Mouse (Mus musculus): ENCODE measurements around the gene Fam166b. TPM values are rescaled to one million over a fixed set of nuclear protein-coding genes. Genes with fewer than 3 reads are reported as not detected.
A peak's percentile ranks its signal among the peaks of the same experiment; 100 is the strongest.

Gene Fam166b
- polyA plus RNA-seq, 1 experiment from 2014 or later = 0.50 TPM

GRCm38 (mm10) chr4:43456470-43456869, 27.5 kb upstream of the Fam166b start:
- H3K27me3 ChIP-seq (ENCODE audit: insufficient read depth, low read length) = no peaks in the 10 kb centered on the region
- no peak overlapping the region for H3K27ac ChIP-seq (ENCODE audit: low read length)
- H3K9me3 ChIP-seq (ENCODE audit: low read length) = no peaks in the 10 kb centered on the region
- 35% methylated on average over 4 of the region's 4 CpGs for WGBS
- no peaks in the 10 kb centered on the region for H3K36me3 ChIP-seq (ENCODE audit: insufficient read depth, low read length)
- no peak overlapping the region for H3K9ac ChIP-seq (replicated peaks; ENCODE audit: low read length)
- H3K4me2 ChIP-seq (replicated peaks; ENCODE audit: low read depth, low read length) = no peak overlapping the region
- peaks cover 22% of the 10 kb centered on the region for H3K4me1 ChIP-seq (ENCODE audit: insufficient read depth, low read length)
- no peak overlapping the region for H3K4me3 ChIP-seq (ENCODE audit: low read length)
- no peak for ATAC-seq (ENCODE audit: low FRiP score, low TSS enrichment)

- WGBS = 21% methylated on average over 20 of the region's 20 CpGs
- Histone ChIP-seq H3K4me1 (ENCODE audit: insufficient read depth, low read length) (peaks cover 22% of the 10 kb centered on the region), H3K4me3 (ENCODE audit: low read length) (peak within 1 kb of the TSS; percentile 27), H3K9ac (replicated peaks; ENCODE audit: low read length) (peak within 1 kb of the TSS; percentile 27), H3K4me2 (replicated peaks; ENCODE audit: low read depth, low read length) (peak within 1 kb of the TSS; percentile 49), H3K27me3 (ENCODE audit: insufficient read depth, low read length) (no peaks in the 10 kb centered on the region), H3K27ac (ENCODE audit: low read length) (no peak within 1 kb of the TSS), H3K9me3 (ENCODE audit: low read length) (no peaks in the 10 kb centered on the region), H3K36me3 (ENCODE audit: insufficient read depth, low read length) (no peaks in the 10 kb centered on the region)
- ATAC-seq (ENCODE audit: low FRiP score, low TSS enrichment) = 0 out of 2 replicates have a peak, but pooled peaks have one; percentile 43
Observed at GRCm38 (mm10) chr4:43454041-43454836, 25.3 kb upstream of the Fam166b start, which contains the start of gene Cd72. Gene Cd72 (minus strand): TSS chr4:43454628.

- ATAC-seq (ENCODE audit: low FRiP score, low TSS enrichment) = 0 out of 2 replicates have a peak, but pooled peaks have one; percentile 9
- H3K27me3 ChIP-seq (ENCODE audit: insufficient read depth, low read length) = no peaks in the 10 kb centered on the region
- WGBS = 2% methylated on average over 17 of the region's 18 CpGs
- H3K9ac ChIP-seq (replicated peaks; ENCODE audit: low read length) = peak overlapping the region; percentile 27
- peak overlapping the region; percentile 27 for H3K4me3 ChIP-seq (ENCODE audit: low read length)
- H3K36me3 ChIP-seq (ENCODE audit: insufficient read depth, low read length) = peaks cover 2% of the 10 kb centered on the region; the same call in 1 of the 2 replicates
- no peaks in the 10 kb centered on the region for H3K9me3 ChIP-seq (ENCODE audit: low read length)
- H3K4me2 ChIP-seq (replicated peaks; ENCODE audit: low read depth, low read length) = peak overlapping the region; percentile 49
- H3K4me1 ChIP-seq (ENCODE audit: insufficient read depth, low read length) = peaks cover 22% of the 10 kb centered on the region
- no peak overlapping the region for H3K27ac ChIP-seq (ENCODE audit: low read length)
Observed at GRCm38 (mm10) chr4:43453413-43453812, 24.5 kb upstream of the Fam166b start.

- H3K4me2 ChIP-seq (replicated peaks; ENCODE audit: low read depth, low read length) = no peak overlapping the region
- no peak overlapping the region for H3K27ac ChIP-seq (ENCODE audit: low read length)
- H3K4me1 ChIP-seq (ENCODE audit: insufficient read depth, low read length) = peaks cover 22% of the 10 kb centered on the region
- no peaks in the 10 kb centered on the region for H3K27me3 ChIP-seq (ENCODE audit: insufficient read depth, low read length)
- 50% methylated on average over 11 of the region's 11 CpGs for WGBS
- H3K9me3 ChIP-seq (ENCODE audit: low read length) = no peaks in the 10 kb centered on the region
- no peak overlapping the region for H3K4me3 ChIP-seq (ENCODE audit: low read length)
- H3K9ac ChIP-seq (replicated peaks; ENCODE audit: low read length) = no peak overlapping the region
- peaks cover 13% of the 10 kb centered on the region for H3K36me3 ChIP-seq (ENCODE audit: insufficient read depth, low read length)
- ATAC-seq (ENCODE audit: low FRiP score, low TSS enrichment) = no peak
Observed at GRCm38 (mm10) chr4:43452315-43452714, 23.4 kb upstream of the Fam166b start.

GRCm38 (mm10) chr4:43448554-43448953, 19.6 kb upstream of the Fam166b start:
- Histone ChIP-seq H3K4me1 (ENCODE audit: insufficient read depth, low read length) (peaks cover 17% of the 10 kb centered on the region), H3K9ac (replicated peaks; ENCODE audit: low read length) (no peak overlapping the region), H3K27ac (ENCODE audit: low read length) (no peak overlapping the region), H3K36me3 (ENCODE audit: insufficient read depth, low read length) (peaks cover 37% of the 10 kb centered on the region), H3K4me2 (replicated peaks; ENCODE audit: low read depth, low read length) (no peak overlapping the region), H3K4me3 (ENCODE audit: low read length) (no peak overlapping the region), H3K27me3 (ENCODE audit: insufficient read depth, low read length) (no peaks in the 10 kb centered on the region), H3K9me3 (ENCODE audit: low read length) (no peaks in the 10 kb centered on the region)
- 85% methylated on average over 3 of the region's 3 CpGs for WGBS
- ATAC-seq (ENCODE audit: low FRiP score, low TSS enrichment) = no peak

GRCm38 (mm10) chr4:43447251-43447650, 18.3 kb upstream of the Fam166b start:
- no peak for ATAC-seq (ENCODE audit: low FRiP score, low TSS enrichment)

GRCm38 (mm10) chr4:43443511-43443910, 14.6 kb upstream of the Fam166b start:
- peak overlapping the region; percentile 98 for H3K9ac ChIP-seq (replicated peaks; ENCODE audit: low read length)
- ATAC-seq (ENCODE audit: low FRiP score, low TSS enrichment) = peak; percentile 17; the same call in 1 of the 2 replicates
- WGBS = 1% methylated on average over 28 of the region's 28 CpGs
- peaks cover 12% of the 10 kb centered on the region for H3K4me1 ChIP-seq (ENCODE audit: insufficient read depth, low read length)
- peak overlapping the region; percentile 98 for H3K27ac ChIP-seq (ENCODE audit: low read length)
- no peaks in the 10 kb centered on the region for H3K9me3 ChIP-seq (ENCODE audit: low read length)
- no peaks in the 10 kb centered on the region for H3K27me3 ChIP-seq (ENCODE audit: insufficient read depth, low read length)
- H3K36me3 ChIP-seq (ENCODE audit: insufficient read depth, low read length) = peaks cover 36% of the 10 kb centered on the region
- H3K4me3 ChIP-seq (ENCODE audit: low read length) = peak overlapping the region; percentile 86
- peak overlapping the region; percentile 96 for H3K4me2 ChIP-seq (replicated peaks; ENCODE audit: low read depth, low read length)

More at GRCm38 (mm10) chr4:43447251-43447650, 18.3 kb upstream of the Fam166b start:
- no peak overlapping the region for H3K9ac ChIP-seq (replicated peaks; ENCODE audit: low read length)
- H3K4me3 ChIP-seq (ENCODE audit: low read length) = no peak overlapping the region
- no peaks in the 10 kb centered on the region for H3K27me3 ChIP-seq (ENCODE audit: insufficient read depth, low read length)
- H3K4me1 ChIP-seq (ENCODE audit: insufficient read depth, low read length) = peaks cover 12% of the 10 kb centered on the region
- H3K36me3 ChIP-seq (ENCODE audit: insufficient read depth, low read length) = peaks cover 37% of the 10 kb centered on the region
- WGBS = 89% methylated on average over 13 of the region's 13 CpGs
- H3K27ac ChIP-seq (ENCODE audit: low read length) = no peak overlapping the region
- H3K4me2 ChIP-seq (replicated peaks; ENCODE audit: low read depth, low read length) = no peak overlapping the region
- H3K9me3 ChIP-seq (ENCODE audit: low read length) = no peaks in the 10 kb centered on the region

GRCm38 (mm10) chr4:43442456-43443361, 13.8 kb upstream of the Fam166b start:
- Histone ChIP-seq H3K9ac (replicated peaks; ENCODE audit: low read length) (peak overlapping the region; percentile 98), H3K27ac (ENCODE audit: low read length) (peak overlapping the region; percentile 98), H3K36me3 (ENCODE audit: insufficient read depth, low read length) (peaks cover 28% of the 10 kb centered on the region), H3K4me1 (ENCODE audit: insufficient read depth, low read length) (peaks cover 12% of the 10 kb centered on the region), H3K4me3 (ENCODE audit: low read length) (peak overlapping the region; percentile 86), H3K9me3 (ENCODE audit: low read length) (no peaks in the 10 kb centered on the region), H3K27me3 (ENCODE audit: insufficient read depth, low read length) (no peaks in the 10 kb centered on the region), H3K4me2 (replicated peaks; ENCODE audit: low read depth, low read length) (peak overlapping the region; percentile 96)
- peak; percentile 75 for ATAC-seq (ENCODE audit: low FRiP score, low TSS enrichment)
- WGBS = 0% methylated on average over 67 of the region's 88 CpGs

- Histone ChIP-seq H3K4me3 (ENCODE audit: low read length) (peak overlapping the region; percentile 86), H3K4me1 (ENCODE audit: insufficient read depth, low read length) (peaks cover 12% of the 10 kb centered on the region), H3K27me3 (ENCODE audit: insufficient read depth, low read length) (no peaks in the 10 kb centered on the region), H3K9ac (replicated peaks; ENCODE audit: low read length) (peak overlapping the region; percentile 98), H3K27ac (ENCODE audit: low read length) (peak overlapping the region; percentile 98), H3K36me3 (ENCODE audit: insufficient read depth, low read length) (peaks cover 21% of the 10 kb centered on the region), H3K9me3 (ENCODE audit: low read length) (no peaks in the 10 kb centered on the region), H3K4me2 (replicated peaks; ENCODE audit: low read depth, low read length) (peak overlapping the region; percentile 96)
- peak; percentile 93 for ATAC-seq (ENCODE audit: low FRiP score, low TSS enrichment)
- WGBS = under 1% methylated on average over 33 of the region's 33 CpGs
Observed at GRCm38 (mm10) chr4:43442044-43442443, 13.1 kb upstream of the Fam166b start.
